Mouse (Mus musculus): Measurements from ENCODE around the gene Il18. TPM values are rescaled to one million over a fixed set of nuclear protein-coding genes. Genes with fewer than 3 reads are reported as not detected.

The Il18 gene
- polyA plus RNA-seq, 1 experiment, result 12.6 TPM

- 86% methylated on average over 4 of the region's 4 CpGs for WGBS
- Histone ChIP-seq H3K27ac (ENCODE audit: insufficient read depth, low read length) (no peak overlapping the region), H3K36me3 (ENCODE audit: control insufficient read depth, insufficient read depth, low read length) (no peaks in the 10 kb centered on the region), H3K4me3 (ENCODE audit: extremely low read depth, insufficient read depth, insufficient read length) (no peak overlapping the region), H3K27me3 (ENCODE audit: control insufficient read depth, insufficient read depth, low read length) (no peaks in the 10 kb centered on the region), H3K4me1 (ENCODE audit: control insufficient read depth, insufficient read depth, insufficient read length) (0 out of 2 replicates have a peak, but pooled peaks cover 2% of the 10 kb centered on the region)
- DNase-seq (ENCODE audit: low read depth in 1 of 2, low spot score in 2 of 2), result no peak
- TF ChIP-seq POLR2A (IDR thresholded peaks at IDR 0.05; ENCODE audit: low read depth, low read length), result no peak
- no peak for TF ChIP-seq CTCF (IDR thresholded peaks at IDR 0.05; ENCODE audit: extremely low read depth, insufficient read depth, insufficient read length, insufficient replicate concordance)
Measured at GRCm38 (mm10) chr9:50586955-50587354, 32.3 kb downstream of the Il18 start.

GRCm38 (mm10) chr9:50590856-50591518 is 36.4 kb downstream of the Il18 start:
- no peak for DNase-seq (ENCODE audit: low read depth in 1 of 2, low spot score in 2 of 2)
- Histone ChIP-seq H3K4me3 (ENCODE audit: extremely low read depth, insufficient read depth, insufficient read length) (no peak overlapping the region), H3K27ac (ENCODE audit: insufficient read depth, low read length) (no peak overlapping the region), H3K27me3 (ENCODE audit: control insufficient read depth, insufficient read depth, low read length) (no peaks in the 10 kb centered on the region), H3K36me3 (ENCODE audit: control insufficient read depth, insufficient read depth, low read length) (peaks cover 6% of the 10 kb centered on the region; the same call in 1 of the 2 replicates), H3K4me1 (ENCODE audit: control insufficient read depth, insufficient read depth, insufficient read length) (0 out of 2 replicates have a peak, but pooled peaks cover 2% of the 10 kb centered on the region)
- TF ChIP-seq CTCF (IDR thresholded peaks at IDR 0.05; ENCODE audit: extremely low read depth, insufficient read depth, insufficient read length, insufficient replicate concordance) (no peak), POLR2A (IDR thresholded peaks at IDR 0.05; ENCODE audit: low read depth, low read length) (no peak)
- WGBS, result 49% methylated on average over 10 of the region's 10 CpGs

DNA sequence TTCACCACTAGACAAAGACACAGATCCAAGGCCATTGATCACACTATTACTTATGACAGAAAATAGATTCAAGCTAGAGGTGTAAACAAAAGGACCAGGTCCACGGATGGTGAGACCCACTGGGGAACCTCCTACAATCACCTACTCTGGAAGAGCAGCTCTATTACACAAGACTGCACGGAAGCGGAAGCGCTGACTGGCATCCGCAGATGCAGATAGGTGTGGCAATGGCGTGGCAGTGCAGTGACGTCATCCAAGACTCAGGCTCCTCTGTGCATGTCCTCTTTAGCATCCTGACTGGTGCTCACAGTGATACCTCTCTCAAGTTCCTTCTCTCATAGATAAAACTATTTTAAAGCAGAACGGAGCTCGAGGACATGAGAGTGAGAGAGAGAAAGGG is 38.3 kb downstream of the Il18 start:
- H3K27me3 ChIP-seq (ENCODE audit: control insufficient read depth, insufficient read depth, low read length), result no peaks in the 10 kb centered on the region
- 86% methylated on average over 9 of the region's 9 CpGs for WGBS
- no peak for TF ChIP-seq CTCF (IDR thresholded peaks at IDR 0.05; ENCODE audit: extremely low read depth, insufficient read depth, insufficient read length, insufficient replicate concordance)
- TF ChIP-seq POLR2A (IDR thresholded peaks at IDR 0.05; ENCODE audit: low read depth, low read length), result no peak
- peaks cover 20% of the 10 kb centered on the region for H3K36me3 ChIP-seq (ENCODE audit: control insufficient read depth, insufficient read depth, low read length)
- 0 out of 2 replicates have a peak, but pooled peaks cover 2% of the 10 kb centered on the region for H3K4me1 ChIP-seq (ENCODE audit: control insufficient read depth, insufficient read depth, insufficient read length)
- no peak overlapping the region for H3K27ac ChIP-seq (ENCODE audit: insufficient read depth, low read length)
- H3K4me3 ChIP-seq (ENCODE audit: extremely low read depth, insufficient read depth, insufficient read length), result no peak overlapping the region
- DNase-seq (ENCODE audit: low read depth in 1 of 2, low spot score in 2 of 2), result no peak

DNA sequence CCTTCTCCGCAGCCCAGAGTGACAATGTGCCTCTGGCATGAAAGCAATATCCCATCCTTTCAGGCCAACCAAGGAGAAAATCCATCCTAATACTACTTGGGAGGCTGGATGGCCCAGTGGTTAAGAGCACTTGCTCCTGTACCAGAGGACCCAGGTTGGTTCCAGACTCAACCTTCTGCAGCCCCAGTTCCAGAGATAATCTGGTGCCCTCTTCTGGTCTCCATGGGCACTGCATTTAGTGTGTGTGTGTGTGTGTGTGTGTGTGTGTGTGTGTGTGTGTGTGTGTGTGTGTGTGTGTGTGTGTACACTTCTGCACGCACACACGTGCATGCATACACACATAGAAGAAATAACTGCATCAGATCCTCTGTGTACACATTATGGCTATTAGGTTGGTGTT is 38.9 kb downstream of the Il18 start:
- WGBS, result 85% methylated on average over 3 of the region's 3 CpGs
- Histone ChIP-seq H3K4me1 (ENCODE audit: control insufficient read depth, insufficient read depth, insufficient read length) (0 out of 2 replicates have a peak, but pooled peaks cover 2% of the 10 kb centered on the region), H3K27ac (ENCODE audit: insufficient read depth, low read length) (no peak overlapping the region), H3K4me3 (ENCODE audit: extremely low read depth, insufficient read depth, insufficient read length) (no peak overlapping the region), H3K36me3 (ENCODE audit: control insufficient read depth, insufficient read depth, low read length) (peaks cover 25% of the 10 kb centered on the region), H3K27me3 (ENCODE audit: control insufficient read depth, insufficient read depth, low read length) (no peaks in the 10 kb centered on the region)
- peak; percentile 35 to 41 for DNase-seq (ENCODE audit: low read depth in 1 of 2, low spot score in 2 of 2)
- no peak for TF ChIP-seq POLR2A (IDR thresholded peaks at IDR 0.05; ENCODE audit: low read depth, low read length)
- no peak; the same call in 1 of the 2 replicates for TF ChIP-seq CTCF (IDR thresholded peaks at IDR 0.05; ENCODE audit: extremely low read depth, insufficient read depth, insufficient read length, insufficient replicate concordance)

DNA sequence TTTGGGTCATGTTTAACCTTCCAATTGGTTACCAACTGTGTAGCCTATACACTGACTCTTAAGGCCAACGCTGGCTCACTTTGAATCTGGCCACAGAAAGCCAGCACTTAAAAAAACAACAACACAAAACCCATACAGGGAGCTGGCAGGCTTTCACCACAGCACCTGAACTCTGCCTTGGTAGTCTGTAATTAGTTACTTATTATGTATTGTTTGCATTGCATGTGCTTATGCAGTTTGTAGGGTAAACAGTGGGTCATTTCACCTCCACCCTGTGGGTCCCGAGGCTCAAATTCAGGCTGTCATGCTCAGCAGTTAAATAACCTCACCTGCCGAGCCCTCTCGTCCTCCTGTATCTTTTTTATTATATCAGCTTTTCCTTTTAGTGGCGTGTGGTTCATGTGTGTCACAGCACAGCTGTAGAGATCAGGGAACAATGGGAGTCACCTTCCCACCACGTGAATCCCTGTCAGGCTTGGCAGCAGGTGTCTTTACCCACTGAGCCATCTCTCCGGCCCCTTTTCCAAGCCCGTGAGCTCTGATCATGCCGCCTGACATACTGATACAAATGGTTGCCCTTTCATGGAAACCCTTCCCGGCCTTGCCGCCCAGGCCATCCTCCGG is 40.3 kb downstream of the Il18 start:
- Histone ChIP-seq H3K27ac (ENCODE audit: insufficient read depth, low read length) (no peak overlapping the region), H3K27me3 (ENCODE audit: control insufficient read depth, insufficient read depth, low read length) (no peaks in the 10 kb centered on the region), H3K36me3 (ENCODE audit: control insufficient read depth, insufficient read depth, low read length) (peaks cover 31% of the 10 kb centered on the region), H3K4me1 (ENCODE audit: control insufficient read depth, insufficient read depth, insufficient read length) (0 out of 2 replicates have a peak, but pooled peaks cover 2% of the 10 kb centered on the region), H3K4me3 (ENCODE audit: extremely low read depth, insufficient read depth, insufficient read length) (no peak overlapping the region)
- no peak for DNase-seq (ENCODE audit: low read depth in 1 of 2, low spot score in 2 of 2)
- WGBS, result 91% methylated on average over 12 of the region's 12 CpGs
- TF ChIP-seq POLR2A (IDR thresholded peaks at IDR 0.05; ENCODE audit: low read depth, low read length), result no peak
- TF ChIP-seq CTCF (IDR thresholded peaks at IDR 0.05; ENCODE audit: extremely low read depth, insufficient read depth, insufficient read length, insufficient replicate concordance), result no peak

GRCm38 (mm10) chr9:50596973-50597372 is 42.3 kb downstream of the Il18 start:
- Histone ChIP-seq H3K36me3 (ENCODE audit: control insufficient read depth, insufficient read depth, low read length) (peaks cover 33% of the 10 kb centered on the region), H3K4me3 (ENCODE audit: extremely low read depth, insufficient read depth, insufficient read length) (no peak overlapping the region), H3K27ac (ENCODE audit: insufficient read depth, low read length) (no peak overlapping the region), H3K27me3 (ENCODE audit: control insufficient read depth, insufficient read depth, low read length) (no peaks in the 10 kb centered on the region), H3K4me1 (ENCODE audit: control insufficient read depth, insufficient read depth, insufficient read length) (no peaks in the 10 kb centered on the region; the same call in 1 of the 2 replicates)
- WGBS, result 92% methylated on average over 8 of the region's 8 CpGs
- TF ChIP-seq POLR2A (IDR thresholded peaks at IDR 0.05; ENCODE audit: low read depth, low read length) (no peak), CTCF (IDR thresholded peaks at IDR 0.05; ENCODE audit: extremely low read depth, insufficient read depth, insufficient read length, insufficient replicate concordance) (no peak)
- no peak for DNase-seq (ENCODE audit: low read depth in 1 of 2, low spot score in 2 of 2)

DNA sequence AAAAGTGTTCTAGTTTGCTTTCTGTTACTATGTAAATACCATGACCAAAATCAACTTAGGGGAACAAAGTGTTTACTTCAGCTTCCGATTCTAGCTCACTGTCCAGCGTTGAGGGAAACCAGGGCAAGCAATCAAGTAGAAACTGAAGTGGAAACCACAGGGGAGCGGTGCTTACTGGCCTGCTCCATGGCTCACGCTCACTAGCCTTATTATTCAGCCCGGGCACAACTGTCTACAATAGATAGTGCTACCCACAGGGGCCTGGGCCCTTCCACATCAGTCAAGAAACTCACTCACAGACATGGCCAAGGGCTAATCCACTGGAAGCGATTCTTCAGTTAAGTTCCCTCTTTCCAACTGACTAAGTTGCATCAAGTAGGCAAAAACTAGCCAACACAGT is 46.9 kb downstream of the Il18 start:
- TF ChIP-seq CTCF (IDR thresholded peaks at IDR 0.05; ENCODE audit: extremely low read depth, insufficient read depth, insufficient read length, insufficient replicate concordance) (no peak), POLR2A (IDR thresholded peaks at IDR 0.05; ENCODE audit: low read depth, low read length) (no peak)
- DNase-seq (ENCODE audit: low read depth in 1 of 2, low spot score in 2 of 2), result no peak
- H3K27ac ChIP-seq (ENCODE audit: insufficient read depth, low read length), result no peak overlapping the region
- no peak overlapping the region for H3K4me3 ChIP-seq (ENCODE audit: extremely low read depth, insufficient read depth, insufficient read length)
- no peaks in the 10 kb centered on the region for H3K27me3 ChIP-seq (ENCODE audit: control insufficient read depth, insufficient read depth, low read length)
- peaks cover 5% of the 10 kb centered on the region for H3K4me1 ChIP-seq (ENCODE audit: control insufficient read depth, insufficient read depth, insufficient read length)
- WGBS, result 67% methylated on average over 6 of the region's 6 CpGs
- H3K36me3 ChIP-seq (ENCODE audit: control insufficient read depth, insufficient read depth, low read length), result peaks cover 26% of the 10 kb centered on the region

Data from spleen, adult 2 months (tissue).